Mouse (Mus musculus) adrenal gland, adult 10 weeks (tissue): ENCODE measurements around the gene Vpreb1. TPM values are rescaled to one million over a fixed set of nuclear protein-coding genes. Genes with fewer than 3 reads are reported as not detected.

Source experiments
- polyA plus RNA-seq: library from polyadenylated mRNA; stranded (reverse); fragments of 350-450 nt; fragmentation: Illumina TruSeq; extraction: RNeasy Lipid Tissue Mini Kit (QIAGEN cat#74804); gene quantifications from one replicate; pipeline ENCODE4 v1.2.3, GENCODE M21; 2014; ENCODE audit warnings: low read depth, low replicate concordance

Gene Vpreb1
- not detected for polyA plus RNA-seq

GRCm38 (mm10) chr16:16870617-16871331, at the start of gene Vpreb1, which contains the start of gene Top3b:
Vpreb1 (minus strand) TSS chr16:16870843.
Top3b (plus strand) TSS chr16:16870736.

GRCm38 (mm10) chr16:16896382-16897055, 25.9 kb upstream of the Vpreb1 start, which contains the start of gene Ppm1f:
Ppm1f (plus strand) TSS chr16:16896469.

DNA sequence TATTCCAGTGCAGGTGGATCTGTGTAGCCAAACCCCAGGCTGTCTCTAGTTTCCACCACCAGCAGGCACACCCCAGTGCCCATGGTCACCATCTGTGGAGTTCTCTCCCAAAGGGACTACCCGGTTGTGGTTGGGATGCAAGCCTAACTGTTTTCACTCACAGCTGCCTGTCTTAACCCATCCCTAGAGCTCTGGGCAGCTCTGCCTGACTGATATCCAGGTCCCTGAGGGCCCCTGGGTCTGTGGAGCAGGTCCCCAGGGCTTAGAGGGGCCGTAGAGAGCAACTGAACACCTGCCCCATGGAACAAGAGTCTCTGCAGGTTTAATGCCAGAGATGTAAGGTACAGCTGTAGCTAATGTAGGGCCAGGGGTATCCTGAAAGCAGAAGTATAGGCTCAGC, 6.7 kb downstream of the Vpreb1 start, which contains the start of gene Igll1:
TSS of gene Igll1 (minus strand) at position 8 of the 400 bp plus-strand sequence.

DNA sequence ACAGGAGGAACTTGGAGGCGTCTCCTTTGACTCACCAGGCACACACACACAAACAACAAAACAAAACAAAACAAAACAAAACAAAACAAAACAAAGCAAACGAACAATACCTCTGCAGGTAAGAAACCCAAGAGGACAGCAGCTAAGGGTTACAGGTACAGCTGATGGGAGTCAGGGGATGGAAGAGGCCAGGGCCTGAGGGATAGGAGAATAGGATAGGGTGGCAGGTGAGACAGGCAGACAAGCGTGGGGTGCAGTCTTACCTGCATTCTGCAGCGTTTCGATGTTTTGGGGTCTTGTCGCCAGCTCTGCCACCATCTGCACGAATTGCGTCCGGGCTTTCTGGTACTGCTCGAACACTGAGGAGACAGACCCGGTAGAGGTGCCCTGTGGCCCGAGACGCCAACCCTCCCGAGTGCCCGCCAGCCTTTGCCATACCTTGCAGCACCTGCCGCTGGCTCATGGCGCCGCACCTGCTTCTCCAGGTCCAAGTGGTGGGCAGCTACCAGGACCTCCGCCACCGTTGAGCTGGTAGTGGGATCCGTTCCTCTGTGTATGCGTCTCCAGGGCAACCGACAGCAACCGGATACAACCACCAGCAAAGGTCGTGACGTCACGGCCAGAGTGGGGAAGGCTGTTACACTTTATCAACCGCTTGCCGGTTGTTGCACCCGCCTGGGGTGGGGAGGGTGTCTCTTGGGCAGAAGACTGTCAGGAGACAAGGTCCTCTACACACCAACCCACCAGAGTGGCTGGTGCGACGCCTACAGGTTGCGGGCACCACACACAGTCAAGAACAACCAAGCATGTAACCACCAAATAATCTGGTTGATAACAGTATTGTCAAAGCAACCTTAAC, 41.7 kb downstream of the Vpreb1 start, which contains the start of gene Spag6l:
TSS of gene Spag6l (minus strand) at position 700 of the 859 bp plus-strand sequence.

Other genes with a start within 250 kb of the Vpreb1 start
- gene Olfr19, start 194.4 kb downstream of the Vpreb1 start, polyA plus RNA-seq: not detected
- gene Spag6l, start 41.4 kb downstream of the Vpreb1 start, polyA plus RNA-seq: not detected
- gene Igll1, start 6.9 kb downstream of the Vpreb1 start, polyA plus RNA-seq: not detected
- gene Top3b, start 107 bp downstream of the Vpreb1 start, polyA plus RNA-seq: 9.2 TPM
- 17.2 TPM for gene Ppm1f, start 25.6 kb upstream of the Vpreb1 start, polyA plus RNA-seq
- gene Mapk1, start 112.5 kb upstream of the Vpreb1 start, polyA plus RNA-seq: 394 TPM
- gene Ypel1, start 198.9 kb upstream of the Vpreb1 start, polyA plus RNA-seq: 4.1 TPM
- gene Ppil2, start 240.4 kb upstream of the Vpreb1 start, polyA plus RNA-seq: 157 TPM